Mouse (Mus musculus): Measurements from ENCODE around the gene Adcy7. TPM values are rescaled to one million over a fixed set of nuclear protein-coding genes. Genes with fewer than 3 reads are reported as not detected.

Adcy7 gene
- total RNA-seq, 1 experiment from 2014 or later = 51.4 TPM

DNA sequence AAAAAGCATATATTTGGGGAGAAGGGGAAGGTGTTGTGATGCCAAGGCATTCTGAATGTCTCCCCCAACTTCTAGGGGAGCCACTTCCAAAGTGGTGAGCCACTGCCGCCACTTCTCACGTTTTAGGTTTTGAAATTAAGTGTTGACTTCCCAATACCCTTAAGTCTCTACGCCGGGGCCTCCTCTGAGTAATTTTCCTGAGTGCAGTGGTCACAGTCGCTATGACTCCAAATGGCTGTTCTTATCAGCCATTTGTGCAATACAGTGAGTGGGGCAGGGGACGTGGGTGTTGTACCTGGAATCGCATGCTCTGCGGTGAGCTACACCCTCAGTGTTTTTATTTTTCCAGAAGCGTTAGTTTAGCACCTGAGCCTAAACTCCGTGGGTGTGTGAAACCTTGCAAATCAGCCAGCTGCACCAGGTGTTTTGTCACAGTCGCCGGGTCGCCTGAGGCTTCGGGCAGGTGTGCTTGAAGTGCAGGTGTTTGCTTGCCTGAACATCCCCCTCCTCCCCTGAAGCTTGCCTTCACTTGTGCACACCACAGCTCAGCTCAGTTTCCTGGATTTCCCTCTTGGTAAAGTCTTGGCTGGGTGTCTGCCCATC lies 5.3 kb upstream of the Adcy7 start:
- no peak for ATAC-seq (replicated peaks in 1 of 2; ENCODE audit: insufficient read depth in 1 of 2, low FRiP score in 2 of 2, low TSS enrichment in 1 of 2, low read depth in 1 of 2, poor library complexity in 2 of 2, severe bottlenecking in 2 of 2)

DNA sequence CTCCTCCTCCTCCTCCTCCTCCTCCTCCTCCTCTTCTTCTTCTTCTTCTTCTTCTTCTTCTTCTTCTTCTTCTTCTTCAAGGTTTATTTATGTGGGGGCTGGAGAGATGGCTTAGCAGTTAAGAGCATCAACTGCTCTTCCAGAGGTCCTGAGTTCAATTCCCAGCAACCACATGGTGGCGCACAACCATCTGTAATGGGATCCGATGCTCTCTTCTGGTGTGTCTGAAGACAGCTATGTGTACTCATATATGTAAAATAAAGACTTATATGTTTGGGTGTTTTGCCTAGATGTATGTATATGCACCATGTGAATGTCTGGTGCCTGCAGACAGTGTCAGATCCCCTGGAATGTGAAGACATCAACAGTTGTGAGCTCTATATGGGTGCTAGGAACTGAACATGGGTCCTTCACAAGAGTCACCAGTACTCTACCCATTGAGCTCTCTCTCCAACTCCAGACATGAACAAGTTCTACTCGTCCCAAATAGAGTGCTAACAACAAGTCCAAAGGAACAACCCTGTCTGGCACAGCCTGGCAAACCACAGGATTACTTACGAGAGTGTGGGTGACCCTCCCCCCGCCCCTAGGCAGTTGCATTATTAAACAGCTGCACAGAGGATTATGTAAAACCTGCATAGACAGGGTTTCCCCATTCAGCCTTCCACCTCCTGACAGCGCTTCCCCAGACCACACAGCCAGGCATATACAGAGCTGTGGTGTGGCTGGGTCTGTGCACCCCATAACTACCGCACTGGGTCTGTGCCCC lies 2.9 kb upstream of the Adcy7 start:
- ATAC-seq (replicated peaks in 1 of 2; ENCODE audit: insufficient read depth in 1 of 2, low FRiP score in 2 of 2, low TSS enrichment in 1 of 2, low read depth in 1 of 2, poor library complexity in 2 of 2, severe bottlenecking in 2 of 2) = peak; percentile 51 to 59

DNA sequence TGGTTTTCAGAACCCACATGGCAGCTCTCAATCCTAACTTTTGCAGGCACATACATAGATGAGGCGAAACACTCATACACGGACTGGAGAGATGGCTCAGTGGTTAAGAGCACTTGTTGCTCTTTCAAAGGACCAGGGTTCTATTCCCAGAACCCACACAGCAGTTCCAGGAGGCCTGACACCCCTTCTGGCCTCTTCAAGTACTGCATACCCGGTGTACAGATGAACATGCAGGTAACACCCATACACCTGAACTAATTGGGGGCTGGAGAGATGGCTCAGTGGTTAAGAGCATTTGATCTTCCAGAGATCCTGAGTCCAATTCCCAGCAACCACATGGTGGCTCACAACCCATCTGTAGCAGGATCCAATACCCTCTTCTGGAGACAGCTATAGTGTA lies 2.1 kb upstream of the Adcy7 start:
- no peak for ATAC-seq (replicated peaks in 1 of 2; ENCODE audit: insufficient read depth in 1 of 2, low FRiP score in 2 of 2, low TSS enrichment in 1 of 2, low read depth in 1 of 2, poor library complexity in 2 of 2, severe bottlenecking in 2 of 2)

DNA sequence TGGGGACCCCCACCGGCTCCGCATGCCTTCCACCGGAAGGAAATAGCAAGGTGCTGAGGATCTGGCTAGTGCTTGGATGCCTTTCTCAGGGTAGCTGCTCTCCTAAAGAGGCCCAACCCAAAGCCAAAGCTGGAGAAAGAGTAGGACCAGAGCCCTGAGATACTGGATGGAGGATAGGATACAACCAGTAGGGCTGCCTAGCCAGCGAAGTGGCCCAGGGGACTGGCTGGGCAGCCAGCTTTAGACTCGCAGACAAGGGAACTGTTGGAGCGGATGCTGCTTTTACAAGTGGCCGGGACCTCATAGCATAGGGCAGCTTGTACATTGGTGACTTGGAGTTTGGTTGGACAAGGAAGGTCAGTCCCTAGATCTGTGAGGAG lies 838 bp downstream of the Adcy7 start:
- ATAC-seq (replicated peaks in 1 of 2; ENCODE audit: insufficient read depth in 1 of 2, low FRiP score in 2 of 2, low TSS enrichment in 1 of 2, low read depth in 1 of 2, poor library complexity in 2 of 2, severe bottlenecking in 2 of 2) = no peak

DNA sequence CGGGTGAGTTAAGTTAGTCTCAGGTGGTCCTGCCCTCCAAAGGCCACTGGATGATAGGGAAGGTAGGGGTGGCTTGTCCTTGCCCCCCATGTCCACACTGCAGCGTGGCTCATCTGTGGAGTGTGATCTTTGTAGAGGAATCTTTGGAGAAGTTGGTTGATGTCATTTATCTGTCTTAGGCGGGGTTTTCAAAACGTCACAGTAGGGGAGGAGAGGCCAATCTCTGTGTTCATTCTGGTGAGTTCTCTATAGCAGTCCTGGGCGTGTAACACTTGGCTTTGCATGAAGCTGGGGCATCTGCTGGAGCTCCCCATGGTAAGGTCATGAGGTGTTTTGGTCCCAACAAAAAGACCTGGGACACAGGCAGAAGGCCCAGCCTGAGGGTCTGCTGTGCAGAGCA lies 1.9 kb downstream of the Adcy7 start:
- no peak for ATAC-seq (replicated peaks in 1 of 2; ENCODE audit: insufficient read depth in 1 of 2, low FRiP score in 2 of 2, low TSS enrichment in 1 of 2, low read depth in 1 of 2, poor library complexity in 2 of 2, severe bottlenecking in 2 of 2)

DNA sequence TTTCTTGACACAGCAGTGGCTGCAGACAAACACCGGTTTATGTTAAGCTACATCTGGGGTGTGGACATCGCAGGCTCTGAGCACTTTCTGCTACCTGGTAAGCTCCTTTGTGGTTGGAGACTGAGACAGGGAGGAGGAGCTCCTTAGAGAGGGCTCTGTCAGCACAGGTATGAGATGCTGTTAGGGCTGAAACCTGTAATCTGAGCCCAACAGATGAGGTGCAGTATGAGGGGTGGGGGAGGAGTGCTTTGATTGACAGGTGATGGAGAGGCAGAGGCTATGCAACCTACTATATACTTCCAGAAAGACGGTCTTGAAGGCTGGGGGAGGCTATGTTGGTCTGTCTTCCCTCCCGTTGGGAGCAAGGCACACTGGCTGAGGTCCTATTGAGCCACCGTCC lies 7.0 kb downstream of the Adcy7 start:
- no peak for ATAC-seq (replicated peaks in 1 of 2; ENCODE audit: insufficient read depth in 1 of 2, low FRiP score in 2 of 2, low TSS enrichment in 1 of 2, low read depth in 1 of 2, poor library complexity in 2 of 2, severe bottlenecking in 2 of 2)

DNA sequence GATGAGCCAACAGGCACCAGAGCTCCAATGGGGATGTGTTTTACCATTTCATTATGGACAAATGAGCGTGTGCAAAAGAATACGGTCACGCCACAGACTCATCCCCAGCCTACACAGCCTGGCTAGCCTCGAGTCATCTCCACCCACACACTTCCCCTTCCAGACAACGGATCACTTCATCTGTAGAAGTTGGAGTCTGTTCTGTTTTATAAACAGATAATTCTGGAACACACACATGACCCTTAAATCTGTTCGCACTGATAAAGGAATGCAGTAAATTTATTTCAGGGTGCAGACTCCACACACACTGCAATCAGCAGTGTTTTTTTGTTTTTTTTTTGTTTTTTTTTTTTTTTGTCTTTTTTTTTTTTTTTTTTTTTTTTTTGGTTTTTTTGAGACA lies 7.5 kb downstream of the Adcy7 start:
- peak; percentile 69 to 73 for ATAC-seq (replicated peaks in 1 of 2; ENCODE audit: insufficient read depth in 1 of 2, low FRiP score in 2 of 2, low TSS enrichment in 1 of 2, low read depth in 1 of 2, poor library complexity in 2 of 2, severe bottlenecking in 2 of 2)

DNA sequence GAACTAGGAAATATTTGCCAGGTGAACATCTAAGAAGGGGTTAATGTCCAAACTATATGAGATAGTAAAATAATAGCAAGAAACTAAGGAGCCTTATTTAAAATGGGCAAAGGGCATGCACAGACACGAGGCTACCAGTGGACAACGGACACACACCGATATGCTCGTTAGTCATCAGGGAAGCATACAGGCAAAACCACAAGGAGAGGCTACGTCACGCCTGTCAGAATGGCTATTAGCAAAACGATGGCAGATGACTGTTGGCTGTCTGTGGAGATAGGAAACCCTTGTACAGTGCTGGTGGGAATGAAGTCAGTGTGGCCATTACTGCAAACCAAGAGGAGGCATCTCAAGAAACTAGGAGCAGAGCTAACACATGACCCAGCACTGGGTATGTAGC lies 8.7 kb downstream of the Adcy7 start:
- no peak for ATAC-seq (replicated peaks in 1 of 2; ENCODE audit: insufficient read depth in 1 of 2, low FRiP score in 2 of 2, low TSS enrichment in 1 of 2, low read depth in 1 of 2, poor library complexity in 2 of 2, severe bottlenecking in 2 of 2)

DNA sequence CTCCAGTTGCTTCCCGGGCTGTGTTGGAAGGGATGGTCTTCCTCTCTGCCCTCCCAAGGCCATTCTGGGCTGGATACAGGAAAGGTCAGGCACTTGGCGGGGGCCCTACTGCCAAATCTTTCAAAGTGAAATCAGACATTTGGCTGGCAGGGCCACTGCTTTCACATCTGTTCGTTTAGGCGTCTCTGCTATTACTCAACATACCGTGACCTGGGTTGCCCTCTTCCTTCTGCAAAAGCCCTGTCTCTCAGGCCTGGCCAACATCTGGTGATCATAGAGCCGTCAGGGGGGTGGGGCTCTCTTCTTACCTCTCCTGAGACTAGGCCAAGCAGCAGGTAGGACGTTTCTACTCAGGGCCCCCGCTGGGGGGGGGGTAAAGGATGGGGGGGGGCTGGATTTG lies 10.5 kb downstream of the Adcy7 start:
- peak; percentile 65 to 71 for ATAC-seq (replicated peaks in 1 of 2; ENCODE audit: insufficient read depth in 1 of 2, low FRiP score in 2 of 2, low TSS enrichment in 1 of 2, low read depth in 1 of 2, poor library complexity in 2 of 2, severe bottlenecking in 2 of 2)

DNA sequence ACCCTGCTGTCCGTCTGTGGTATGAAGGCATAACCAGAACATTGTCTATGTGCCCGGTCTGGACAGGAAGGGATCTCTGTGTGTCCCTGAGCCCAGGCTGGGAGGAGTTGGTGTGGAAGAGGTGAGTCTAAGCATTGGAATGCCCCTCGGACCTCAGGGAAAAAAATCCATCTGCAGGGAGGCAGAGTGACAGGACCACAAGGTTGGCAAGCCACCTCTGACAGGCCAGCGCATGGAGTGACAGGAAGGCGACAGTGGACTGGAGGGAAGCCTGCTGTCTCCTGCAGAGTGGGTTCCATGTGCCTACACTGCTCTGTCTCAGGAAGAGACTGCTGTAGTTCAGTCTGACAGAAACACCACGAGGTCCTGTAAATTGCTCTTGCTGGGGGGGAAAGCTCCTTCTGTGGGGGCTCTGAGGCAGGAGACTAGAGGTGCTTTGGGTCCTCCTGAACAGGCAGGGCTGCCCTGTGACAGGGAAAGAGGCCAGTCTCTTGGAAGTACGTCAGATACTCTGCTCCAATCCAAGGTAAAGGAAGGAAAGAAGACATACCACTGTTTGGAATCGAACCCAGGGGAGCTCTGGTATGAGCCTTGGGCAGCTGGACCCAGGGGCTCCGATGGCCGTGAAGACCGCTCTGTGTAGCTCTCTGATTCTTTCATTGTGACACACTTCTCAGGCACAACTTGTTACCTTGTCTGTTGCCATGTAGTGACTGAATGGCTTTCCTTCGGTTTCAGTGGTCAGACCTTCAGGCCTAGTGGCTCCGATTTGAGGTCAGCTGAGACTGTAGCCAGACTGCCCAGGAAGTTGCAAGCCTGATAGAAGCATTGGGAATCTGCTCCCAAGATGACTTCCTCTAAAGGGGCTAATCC lies 11.3 kb downstream of the Adcy7 start:
- ATAC-seq (replicated peaks in 1 of 2; ENCODE audit: insufficient read depth in 1 of 2, low FRiP score in 2 of 2, low TSS enrichment in 1 of 2, low read depth in 1 of 2, poor library complexity in 2 of 2, severe bottlenecking in 2 of 2) = no peak

DNA sequence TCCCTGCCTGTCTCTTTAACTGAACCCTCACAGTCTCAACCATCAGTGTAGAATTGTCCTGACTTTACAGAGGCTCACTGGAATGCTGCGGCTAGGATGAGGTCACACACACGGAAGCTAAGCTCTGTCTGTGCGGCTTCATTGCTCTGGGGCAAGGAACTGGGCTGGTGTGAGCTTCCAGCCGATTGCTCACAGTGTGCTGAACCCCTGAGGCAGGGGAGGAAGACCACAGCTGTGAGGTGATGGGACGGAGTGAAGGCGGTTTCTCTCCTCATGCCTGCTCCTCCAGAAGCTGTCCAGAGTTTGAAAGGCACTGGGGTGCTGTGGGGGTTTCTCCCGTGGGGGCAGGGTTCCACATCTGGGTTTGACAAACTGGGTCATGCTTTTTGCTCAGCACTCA lies 12.5 kb downstream of the Adcy7 start:
- ATAC-seq (replicated peaks in 1 of 2; ENCODE audit: insufficient read depth in 1 of 2, low FRiP score in 2 of 2, low TSS enrichment in 1 of 2, low read depth in 1 of 2, poor library complexity in 2 of 2, severe bottlenecking in 2 of 2) = no peak

DNA sequence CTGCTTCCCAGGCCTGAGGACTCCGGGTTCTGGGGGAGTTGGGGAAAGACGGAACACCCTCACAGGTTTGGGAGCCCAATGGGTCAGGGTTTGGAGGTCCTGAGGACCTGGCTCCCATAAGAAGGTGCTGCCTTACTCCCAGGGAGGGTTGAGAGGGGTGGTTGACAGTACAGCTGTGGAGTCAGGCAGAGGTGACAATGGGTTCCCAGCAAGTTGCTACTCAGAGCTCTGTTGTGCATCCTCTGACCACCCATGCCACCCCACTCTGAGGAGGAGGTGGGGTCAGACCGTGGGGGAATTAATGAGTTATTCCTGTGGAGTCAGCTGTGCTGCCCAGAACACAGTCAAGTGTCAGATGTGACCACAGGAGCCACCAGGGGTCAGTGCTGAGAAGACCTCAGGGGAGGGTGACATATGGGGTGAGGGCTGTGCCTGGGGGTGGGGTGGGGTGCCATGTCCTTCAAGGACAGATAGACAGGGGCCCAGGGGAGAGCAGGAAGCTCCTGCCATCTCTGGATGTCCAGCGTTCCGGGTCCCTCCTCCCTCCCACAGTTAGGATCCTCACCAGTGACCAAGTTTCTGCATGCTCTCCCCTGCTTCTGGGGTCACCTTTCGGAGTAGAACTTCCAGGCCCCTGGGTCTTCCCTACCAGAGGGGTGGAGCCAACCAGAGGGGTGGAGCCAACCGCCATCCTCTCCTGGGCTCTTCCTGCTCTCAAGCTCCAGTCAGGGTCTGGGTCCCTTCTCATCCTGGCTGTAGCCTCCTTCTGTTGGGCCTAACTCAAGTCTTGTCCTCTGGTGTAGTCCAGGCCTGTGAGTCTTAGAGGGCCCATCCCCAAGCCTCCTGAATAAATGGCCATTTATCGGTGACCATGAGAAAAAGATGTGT lies 13.5 kb downstream of the Adcy7 start:
- ATAC-seq (replicated peaks in 1 of 2; ENCODE audit: insufficient read depth in 1 of 2, low FRiP score in 2 of 2, low TSS enrichment in 1 of 2, low read depth in 1 of 2, poor library complexity in 2 of 2, severe bottlenecking in 2 of 2) = no peak

DNA sequence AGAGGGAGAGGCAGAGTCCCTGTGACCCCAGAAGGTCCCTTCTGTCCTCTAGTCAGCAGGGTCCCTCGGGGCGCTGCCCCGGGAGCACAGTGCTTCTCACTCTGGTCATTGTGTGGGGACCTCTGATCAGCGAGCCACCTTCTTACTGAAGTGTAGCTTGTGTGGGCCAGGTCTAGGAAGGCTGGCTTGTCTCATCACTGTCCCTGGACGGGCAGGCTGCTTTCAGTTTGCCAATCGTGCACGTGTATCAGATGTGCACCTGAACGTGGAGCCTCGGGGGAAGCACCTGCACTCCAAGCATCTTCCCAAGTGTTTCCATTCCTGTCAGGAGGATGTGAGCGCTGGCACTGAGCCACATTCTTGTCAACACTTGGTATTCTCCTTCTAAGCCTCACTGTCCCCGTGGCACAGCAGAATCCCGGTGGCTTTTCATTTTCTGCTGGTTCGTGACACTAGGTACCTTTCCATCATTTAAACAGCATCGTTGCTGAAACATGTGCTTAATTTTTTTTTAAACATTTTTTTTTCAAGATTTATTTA lies 14.3 kb downstream of the Adcy7 start:
- ATAC-seq (replicated peaks in 1 of 2; ENCODE audit: insufficient read depth in 1 of 2, low FRiP score in 2 of 2, low TSS enrichment in 1 of 2, low read depth in 1 of 2, poor library complexity in 2 of 2, severe bottlenecking in 2 of 2) = no peak

DNA sequence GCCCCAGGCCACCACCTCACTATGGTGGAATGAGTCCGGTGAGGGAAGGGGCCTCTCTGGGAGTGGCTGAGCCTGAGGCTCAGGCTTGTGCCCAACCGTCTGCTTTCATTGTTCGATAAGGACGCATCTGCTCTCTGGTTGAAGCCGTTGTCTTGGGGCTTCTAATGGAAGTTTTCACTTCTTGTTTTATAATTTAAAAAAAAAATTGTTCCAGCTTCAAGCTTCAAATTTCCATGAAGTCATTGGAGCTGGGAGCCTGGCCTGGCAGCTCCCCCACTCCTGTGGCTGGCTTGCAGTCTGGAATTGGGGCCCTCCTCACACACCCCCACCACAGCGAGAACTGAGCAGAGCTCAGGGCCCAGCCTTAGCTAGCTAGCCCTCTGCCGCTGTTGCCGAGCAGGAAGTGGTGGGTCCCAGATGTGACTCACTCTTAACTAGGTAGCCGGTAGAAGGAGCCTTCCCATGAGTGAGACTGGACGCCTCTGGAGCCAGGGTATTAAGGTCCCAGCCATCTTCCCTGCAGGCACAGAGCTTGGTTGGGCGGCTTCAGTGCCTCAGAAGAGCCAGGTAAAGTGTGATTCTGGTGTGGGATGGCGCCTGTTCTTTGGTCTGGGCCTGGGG lies 16.5 kb downstream of the Adcy7 start:
- ATAC-seq (replicated peaks in 1 of 2; ENCODE audit: insufficient read depth in 1 of 2, low FRiP score in 2 of 2, low TSS enrichment in 1 of 2, low read depth in 1 of 2, poor library complexity in 2 of 2, severe bottlenecking in 2 of 2) = peak; percentile 58 to 72

DNA sequence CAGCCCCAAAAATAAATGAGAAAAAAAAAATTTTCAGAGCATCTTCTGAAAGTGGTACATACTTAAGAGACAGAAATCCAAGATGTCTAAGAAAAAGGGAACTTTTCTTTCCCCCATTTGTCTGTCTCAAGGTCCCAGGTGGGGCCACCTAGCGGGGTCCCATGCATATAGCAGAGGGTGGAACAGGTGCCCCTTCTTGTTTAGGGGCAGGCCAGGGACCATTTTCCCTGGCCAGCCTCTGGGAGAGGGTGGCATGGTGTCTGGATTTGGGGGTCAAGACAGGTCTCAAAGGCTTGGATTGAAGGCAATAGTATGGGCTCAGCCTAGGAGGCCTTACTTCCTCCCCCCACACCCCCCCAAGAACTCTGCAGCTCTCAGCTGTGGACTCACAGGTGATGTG lies 17.7 kb downstream of the Adcy7 start:
- ATAC-seq (replicated peaks in 1 of 2; ENCODE audit: insufficient read depth in 1 of 2, low FRiP score in 2 of 2, low TSS enrichment in 1 of 2, low read depth in 1 of 2, poor library complexity in 2 of 2, severe bottlenecking in 2 of 2) = no peak

DNA sequence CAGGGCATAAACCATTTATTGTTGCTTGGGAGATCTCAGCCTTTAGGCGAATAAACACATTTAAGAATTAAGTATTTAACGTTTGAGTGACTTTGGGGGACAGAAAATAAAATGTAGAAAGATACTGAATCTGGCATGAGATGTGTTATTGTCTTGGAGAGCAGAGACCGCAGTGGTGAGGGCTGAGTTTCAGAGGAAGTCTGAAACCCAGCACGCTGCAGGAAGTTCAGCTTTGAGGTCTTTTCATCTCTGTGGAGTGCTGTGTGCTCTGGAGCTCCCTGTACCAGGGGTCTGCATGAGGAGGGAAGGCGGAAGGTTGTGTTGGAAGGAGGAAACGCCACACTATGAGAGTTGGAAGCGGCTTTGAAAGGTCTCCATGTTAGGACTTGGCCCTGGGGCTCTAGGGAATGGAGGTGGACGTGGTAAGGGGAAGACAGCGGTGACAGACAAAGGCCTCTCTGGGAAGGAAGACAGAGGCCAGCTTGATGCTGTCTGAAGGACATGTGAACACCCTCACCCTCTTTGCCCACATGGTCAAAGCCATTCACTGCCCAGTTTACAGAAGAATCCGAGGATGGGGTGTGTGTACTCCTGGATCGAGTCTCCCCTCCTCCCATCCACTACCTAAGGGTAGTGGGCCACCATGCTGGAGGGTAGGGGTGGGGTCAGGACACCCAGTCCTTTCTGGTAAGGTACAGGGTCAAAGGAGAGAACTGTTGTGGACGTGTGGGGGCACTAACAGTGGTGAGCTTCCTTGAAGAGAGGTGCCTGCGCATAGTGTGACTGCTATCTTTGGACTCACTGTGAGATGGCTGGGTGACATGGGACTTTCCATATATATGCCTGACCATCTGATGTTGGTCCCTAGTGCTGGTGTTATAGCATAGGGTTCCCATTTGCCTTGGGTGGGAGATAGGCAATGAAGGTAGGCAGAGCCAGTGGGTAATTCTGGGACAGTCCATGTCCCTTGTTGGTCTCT lies 18.4 kb downstream of the Adcy7 start:
- ATAC-seq (replicated peaks in 1 of 2; ENCODE audit: insufficient read depth in 1 of 2, low FRiP score in 2 of 2, low TSS enrichment in 1 of 2, low read depth in 1 of 2, poor library complexity in 2 of 2, severe bottlenecking in 2 of 2) = peak; percentile 18 to 41; a peak in 2 of 4 replicates

Data from hematopoietic stem cell, adult 5-6 weeks (primary cell).